Mouse (Mus musculus): ENCODE measurements at regions not wholly inside any gene's neighbourhood (a gene's known extent, or its start where the extent isn't known, plus 50 kb on each side); places are given as distances from the start of the nearest gene placed in this dataset.

DNA sequence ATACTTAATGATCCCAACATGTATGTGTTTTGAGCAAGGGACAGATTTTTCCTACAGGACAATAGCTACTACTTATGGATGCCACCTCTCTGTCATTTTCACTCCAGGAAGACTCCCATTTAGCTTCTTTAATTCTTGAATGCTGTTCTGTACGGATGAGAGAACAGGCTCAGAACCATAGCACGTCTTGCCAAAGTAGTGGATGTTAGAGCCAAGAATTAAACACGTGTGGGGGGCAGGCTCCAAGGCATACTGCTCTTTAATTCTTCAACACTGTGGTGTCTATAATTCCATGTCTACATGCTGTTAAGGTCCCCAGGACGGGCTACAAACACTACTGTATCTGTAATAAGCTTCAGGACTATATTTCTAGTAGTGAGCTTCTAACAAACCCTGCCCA, 74.7 kb upstream of the Ssbp2 start:
- Histone ChIP-seq H3K9ac (ENCODE audit: low read depth, low read length) (no peak overlapping the region), H3K79me2 (ENCODE audit: control insufficient read depth, insufficient read depth, low read length) (no peaks in the 10 kb centered on the region), H3K4me3 (ENCODE audit: insufficient read depth, low read depth, low read length) (no peak overlapping the region), H3K36me3 (ENCODE audit: control insufficient read depth, insufficient read depth, low read length) (no peaks in the 10 kb centered on the region), H3K27me3 (ENCODE audit: control insufficient read depth, insufficient read depth, low read length) (no peaks in the 10 kb centered on the region), H3K27ac (replicated peaks; ENCODE audit: insufficient read depth, low read depth, low read length) (no peak overlapping the region), H3K4me1 (ENCODE audit: control insufficient read depth, insufficient read depth, low read length) (no peaks in the 10 kb centered on the region)
- 77% methylated on average over 4 of the region's 4 CpGs for WGBS
- no peak for TF ChIP-seq CTCF (IDR thresholded peaks at IDR 0.05; ENCODE audit: low read depth, low read length)
- TF ChIP-seq POLR2A (IDR thresholded peaks at IDR 0.05; ENCODE audit: extremely low read depth, insufficient read depth, low read length): no peak
- DNase-seq (ENCODE audit: extremely low read depth, low read depth, low spot score): no peak

DNA sequence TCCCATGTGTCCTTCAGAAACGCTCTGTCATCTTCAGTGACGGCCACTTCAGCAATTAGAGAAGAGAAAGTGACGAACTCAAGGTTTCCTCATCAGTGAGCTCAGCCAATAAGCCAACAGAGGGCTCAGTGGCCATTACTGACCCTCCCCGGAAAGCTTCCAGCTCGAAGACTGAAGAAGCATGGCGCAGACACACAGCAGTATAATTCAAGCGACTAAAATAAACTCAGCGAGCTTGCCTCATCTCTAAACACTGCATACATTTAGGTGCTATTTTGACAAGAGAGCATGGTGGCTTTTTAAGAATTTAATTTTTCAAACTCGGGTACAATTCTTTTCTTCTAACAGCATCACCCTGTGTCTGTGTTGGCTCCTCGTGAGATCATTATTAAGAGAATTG, 72.2 kb upstream of the Ssbp2 start:
- H3K4me3 ChIP-seq (ENCODE audit: insufficient read depth, low read depth, low read length): no peak overlapping the region
- no peak overlapping the region for H3K9ac ChIP-seq (ENCODE audit: low read depth, low read length)
- DNase-seq (ENCODE audit: extremely low read depth, low read depth, low spot score): no peak
- H3K27ac ChIP-seq (replicated peaks; ENCODE audit: insufficient read depth, low read depth, low read length): no peak overlapping the region
- H3K27me3 ChIP-seq (ENCODE audit: control insufficient read depth, insufficient read depth, low read length): no peaks in the 10 kb centered on the region
- no peaks in the 10 kb centered on the region for H3K4me1 ChIP-seq (ENCODE audit: control insufficient read depth, insufficient read depth, low read length)
- no peak for TF ChIP-seq POLR2A (IDR thresholded peaks at IDR 0.05; ENCODE audit: extremely low read depth, insufficient read depth, low read length)
- TF ChIP-seq CTCF (IDR thresholded peaks at IDR 0.05; ENCODE audit: low read depth, low read length): no peak
- WGBS: 82% methylated on average over 10 of the region's 10 CpGs
- H3K36me3 ChIP-seq (ENCODE audit: control insufficient read depth, insufficient read depth, low read length): no peaks in the 10 kb centered on the region
- H3K79me2 ChIP-seq (ENCODE audit: control insufficient read depth, insufficient read depth, low read length): no peaks in the 10 kb centered on the region

GRCm38 (mm10) chr13:91403632-91404031, 56.5 kb upstream of the Ssbp2 start:
- Histone ChIP-seq H3K4me3 (ENCODE audit: insufficient read depth, low read depth, low read length) (no peak overlapping the region), H3K36me3 (ENCODE audit: control insufficient read depth, insufficient read depth, low read length) (no peaks in the 10 kb centered on the region), H3K27ac (replicated peaks; ENCODE audit: insufficient read depth, low read depth, low read length) (no peak overlapping the region), H3K4me1 (ENCODE audit: control insufficient read depth, insufficient read depth, low read length) (no peaks in the 10 kb centered on the region), H3K9ac (ENCODE audit: low read depth, low read length) (no peak overlapping the region), H3K79me2 (ENCODE audit: control insufficient read depth, insufficient read depth, low read length) (no peaks in the 10 kb centered on the region), H3K27me3 (ENCODE audit: control insufficient read depth, insufficient read depth, low read length) (no peaks in the 10 kb centered on the region)
- DNase-seq (ENCODE audit: extremely low read depth, low read depth, low spot score): no peak
- TF ChIP-seq POLR2A (IDR thresholded peaks at IDR 0.05; ENCODE audit: extremely low read depth, insufficient read depth, low read length) (no peak), CTCF (IDR thresholded peaks at IDR 0.05; ENCODE audit: low read depth, low read length) (no peak)
- 87% methylated on average over 2 of the region's 2 CpGs for WGBS

DNA sequence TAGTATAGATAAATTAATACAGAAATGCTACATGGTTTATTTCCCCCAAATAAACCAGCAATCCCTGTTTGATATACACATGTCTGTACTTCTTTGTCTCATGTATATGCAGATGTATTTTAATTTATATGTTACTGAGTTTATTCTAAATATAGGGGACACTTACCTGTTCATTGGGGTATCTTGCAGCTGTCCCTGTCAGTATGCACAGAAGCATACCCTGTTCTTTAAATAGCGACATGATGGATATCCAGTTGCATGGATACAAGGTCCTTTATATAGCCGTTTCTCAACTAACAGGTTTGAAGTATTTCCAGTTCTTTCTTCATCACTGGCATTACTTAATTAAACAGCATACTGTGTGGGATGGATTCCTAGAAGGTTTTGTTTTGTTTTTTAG, 55.1 kb upstream of the Ssbp2 start:
- Histone ChIP-seq H3K9ac (ENCODE audit: low read depth, low read length) (no peak overlapping the region), H3K27ac (replicated peaks; ENCODE audit: insufficient read depth, low read depth, low read length) (no peak overlapping the region), H3K79me2 (ENCODE audit: control insufficient read depth, insufficient read depth, low read length) (no peaks in the 10 kb centered on the region), H3K4me3 (ENCODE audit: insufficient read depth, low read depth, low read length) (no peak overlapping the region), H3K36me3 (ENCODE audit: control insufficient read depth, insufficient read depth, low read length) (no peaks in the 10 kb centered on the region), H3K4me1 (ENCODE audit: control insufficient read depth, insufficient read depth, low read length) (no peaks in the 10 kb centered on the region), H3K27me3 (ENCODE audit: control insufficient read depth, insufficient read depth, low read length) (no peaks in the 10 kb centered on the region)
- no peak for DNase-seq (ENCODE audit: extremely low read depth, low read depth, low spot score)
- WGBS: 95% methylated on average over 2 of the region's 2 CpGs
- no peak for TF ChIP-seq CTCF (IDR thresholded peaks at IDR 0.05; ENCODE audit: low read depth, low read length)
- no peak for TF ChIP-seq POLR2A (IDR thresholded peaks at IDR 0.05; ENCODE audit: extremely low read depth, insufficient read depth, low read length)

DNA sequence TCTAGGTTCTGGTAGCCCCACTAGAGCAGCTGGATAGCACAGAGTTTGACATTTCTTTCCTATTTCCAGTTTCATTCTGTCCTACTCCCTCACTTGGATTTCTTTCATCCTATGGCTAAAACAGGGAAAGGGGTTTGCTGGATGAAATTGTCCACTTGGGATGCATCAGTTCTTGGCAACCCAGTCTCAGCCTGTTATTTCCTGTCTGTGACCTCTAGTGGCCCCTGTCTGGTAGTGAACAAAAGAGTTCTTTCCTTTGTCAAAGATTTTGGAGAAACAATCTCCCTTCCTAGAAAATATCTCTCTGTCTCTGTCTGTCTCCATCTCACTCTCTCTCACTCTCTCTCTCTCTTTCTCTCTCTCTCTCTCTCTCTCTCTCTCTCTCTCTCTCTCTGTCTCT, 50.0 kb upstream of the Ssbp2 start:
- TF ChIP-seq POLR2A (IDR thresholded peaks at IDR 0.05; ENCODE audit: extremely low read depth, insufficient read depth, low read length) (no peak), CTCF (IDR thresholded peaks at IDR 0.05; ENCODE audit: low read depth, low read length) (no peak)
- no peaks in the 10 kb centered on the region for H3K27me3 ChIP-seq (ENCODE audit: control insufficient read depth, insufficient read depth, low read length)

More for the DNA sequence above, 50.0 kb upstream of the Ssbp2 start:
- H3K36me3 ChIP-seq (ENCODE audit: control insufficient read depth, insufficient read depth, low read length): no peaks in the 10 kb centered on the region
- no peak overlapping the region for H3K9ac ChIP-seq (ENCODE audit: low read depth, low read length)
- DNase-seq (ENCODE audit: extremely low read depth, low read depth, low spot score): no peak
- H3K27ac ChIP-seq (replicated peaks; ENCODE audit: insufficient read depth, low read depth, low read length): no peak overlapping the region
- no peaks in the 10 kb centered on the region for H3K79me2 ChIP-seq (ENCODE audit: control insufficient read depth, insufficient read depth, low read length)
- no peaks in the 10 kb centered on the region for H3K4me1 ChIP-seq (ENCODE audit: control insufficient read depth, insufficient read depth, low read length)
- no peak overlapping the region for H3K4me3 ChIP-seq (ENCODE audit: insufficient read depth, low read depth, low read length)
